Mouse (Mus musculus) granulocyte monocyte progenitor cell, adult 5-6 weeks (primary cell): ENCODE results near the gene Hist1h4c. TPM values are rescaled to one million over a fixed set of nuclear protein-coding genes. Genes with fewer than 3 reads are reported as not detected.
"Not testable (repeated sequence)": the region's sequence is repeated elsewhere in the genome, so short reads cannot be mapped to it uniquely, and the experiment has no call there.

ENCODE experiments used
- ATAC-seq: replicated peaks from 2 replicates; pipeline ENCODE4 v1.8.0; 2016; ENCODE audit warnings: mild to moderate bottlenecking, moderate TSS enrichment, inconsistent platforms; ENCODE audit not compliant: poor library complexity, severe bottlenecking
- total RNA-seq, 2 experiments: library from RNA; stranded (forward) in 1 of 2; stranded (reverse) in 1 of 2; fragments of 200-712, 200-1000 nt in 1 of 2; fragments of >200 nt in 1 of 2; fragmentation: Nextera tagmentation in 1 of 2; gene quantifications; 2 replicates each; pipeline ENCODE4 v1.2.3; 2014 to 2017

The Hist1h4c gene
- total RNA-seq, 2 experiments from 2014 or later = 14.3 to 366 TPM

DNA sequence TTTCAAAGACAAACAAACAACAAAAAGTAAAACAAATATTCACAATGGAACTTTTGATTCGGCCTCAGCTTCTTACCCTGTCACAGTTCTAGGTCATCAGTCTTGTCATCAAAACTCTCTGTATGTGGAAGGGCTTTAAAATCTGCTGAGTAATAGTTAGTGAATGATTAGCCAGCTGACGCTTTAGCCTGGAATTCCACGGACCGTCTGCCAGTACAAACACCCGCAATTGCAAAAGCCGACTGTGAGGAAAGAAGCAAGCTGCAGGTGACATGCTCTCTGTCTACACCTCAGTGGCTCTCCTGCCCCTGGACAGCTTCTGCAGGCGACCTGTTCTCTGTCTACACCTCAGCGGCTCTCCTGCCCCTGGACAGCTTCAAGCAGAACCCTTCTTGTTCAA lies 32.2 kb upstream of the Hist1h4c start:
- ATAC-seq = no peak

DNA sequence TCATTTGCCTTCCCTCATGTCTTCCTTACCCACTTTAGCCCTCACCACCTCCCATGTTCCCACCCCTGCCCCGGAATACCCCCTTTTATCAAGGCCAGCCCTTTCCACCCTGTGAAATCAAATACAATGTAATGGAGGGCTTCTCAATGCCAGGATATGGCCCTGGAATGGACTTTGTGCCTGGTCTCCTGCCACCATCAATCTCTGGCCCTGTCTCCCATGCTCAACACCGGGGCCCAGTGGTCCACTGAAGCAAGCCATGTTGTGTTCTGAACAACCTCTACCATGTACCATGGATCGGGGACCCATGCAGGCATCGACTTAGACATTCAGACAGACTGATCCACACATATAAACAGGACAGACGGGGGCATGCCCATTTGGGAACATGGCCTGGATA lies 31.5 kb upstream of the Hist1h4c start:
- no peak for ATAC-seq

DNA sequence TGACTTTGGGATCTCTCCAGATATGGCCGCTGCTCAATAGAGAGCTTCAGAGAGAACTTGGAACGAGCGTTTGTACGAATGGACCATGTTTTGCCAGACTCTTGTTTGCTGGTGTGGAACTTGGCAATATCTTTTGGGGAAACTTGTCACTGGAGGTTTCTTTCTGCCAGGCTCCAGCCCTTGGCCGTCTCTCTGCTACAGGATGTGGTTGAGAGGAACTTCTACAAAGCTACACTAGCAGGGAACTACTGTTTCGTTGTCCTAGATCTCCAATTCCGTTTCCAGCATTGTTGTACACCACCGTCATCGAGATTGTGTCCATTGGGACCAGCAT lies 30.9 kb upstream of the Hist1h4c start:
- peak; percentile 76 for ATAC-seq

DNA sequence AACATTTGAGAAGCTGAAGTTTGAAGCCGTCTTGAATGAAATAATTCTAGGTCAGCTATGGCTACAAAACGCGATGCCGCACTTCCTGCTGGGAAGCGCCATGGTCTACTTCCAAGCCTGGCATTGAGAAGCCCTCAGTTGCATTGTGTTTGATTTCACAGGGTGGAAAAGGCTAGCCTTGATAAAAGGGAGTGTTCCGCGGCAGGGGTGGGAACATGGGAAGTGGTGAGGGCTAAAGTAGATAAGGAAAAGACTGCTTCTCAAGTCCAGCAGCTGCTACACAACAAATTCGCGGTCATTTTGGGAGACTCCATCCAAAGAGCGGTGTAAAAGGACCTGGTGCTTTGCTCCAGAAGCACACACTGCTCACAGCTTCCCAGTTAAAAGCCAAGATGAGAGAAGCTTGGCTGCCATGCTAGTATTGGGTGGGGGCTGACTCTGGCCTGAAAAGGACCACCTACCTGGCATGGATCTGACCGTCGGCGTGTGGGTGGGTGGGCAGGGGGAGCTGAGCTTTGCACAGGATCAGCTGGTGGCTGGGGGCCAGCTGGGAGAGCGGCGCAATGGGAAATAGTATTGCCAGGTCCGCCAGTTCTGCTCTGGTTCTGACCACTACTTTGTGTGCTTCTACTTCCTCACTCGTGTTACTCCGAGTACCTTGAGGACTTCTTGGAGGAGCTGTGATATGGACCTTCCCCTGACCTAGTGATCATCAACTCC lies 30.4 kb upstream of the Hist1h4c start:
- ATAC-seq = peak; percentile 34

DNA sequence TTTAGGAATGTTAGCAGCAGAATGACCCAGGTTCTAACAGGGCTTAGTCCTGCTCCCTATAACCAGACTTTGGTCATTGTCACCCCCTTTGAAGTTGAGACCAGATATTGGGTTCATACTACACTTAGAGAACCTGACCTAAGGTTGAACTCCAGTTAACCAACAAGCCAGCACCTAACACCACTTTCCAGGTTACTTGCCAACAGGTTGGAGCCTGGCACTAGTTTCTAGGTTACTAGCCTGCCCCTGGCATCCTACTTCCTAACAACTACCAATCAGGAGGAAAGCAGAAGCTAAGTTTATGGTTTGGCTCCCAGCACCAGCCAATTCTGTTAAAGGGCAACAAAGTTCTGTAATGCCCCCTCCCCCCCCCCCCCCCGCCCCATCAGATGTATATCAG lies 27.0 kb upstream of the Hist1h4c start:
- ATAC-seq = no peak

DNA sequence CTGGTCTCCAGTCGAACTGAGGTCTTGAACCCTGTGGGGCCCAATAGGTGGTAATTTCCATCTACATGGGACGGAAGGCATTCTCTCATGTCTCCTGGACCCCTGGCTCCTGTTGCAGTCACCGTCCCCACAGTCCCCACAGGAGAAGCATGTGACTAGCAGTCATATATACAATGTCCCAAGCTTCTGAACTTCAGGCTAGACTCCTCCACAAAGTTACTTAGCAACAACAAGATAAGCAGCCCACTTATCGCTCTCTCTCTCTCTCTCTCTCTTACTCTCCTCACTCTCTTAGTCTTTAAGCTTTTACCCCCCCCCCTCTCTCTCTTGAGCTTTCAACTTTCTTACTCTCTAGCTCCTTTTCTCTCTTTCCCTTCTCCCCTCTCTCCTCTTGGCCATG lies 26.0 kb upstream of the Hist1h4c start:
- no peak for ATAC-seq

DNA sequence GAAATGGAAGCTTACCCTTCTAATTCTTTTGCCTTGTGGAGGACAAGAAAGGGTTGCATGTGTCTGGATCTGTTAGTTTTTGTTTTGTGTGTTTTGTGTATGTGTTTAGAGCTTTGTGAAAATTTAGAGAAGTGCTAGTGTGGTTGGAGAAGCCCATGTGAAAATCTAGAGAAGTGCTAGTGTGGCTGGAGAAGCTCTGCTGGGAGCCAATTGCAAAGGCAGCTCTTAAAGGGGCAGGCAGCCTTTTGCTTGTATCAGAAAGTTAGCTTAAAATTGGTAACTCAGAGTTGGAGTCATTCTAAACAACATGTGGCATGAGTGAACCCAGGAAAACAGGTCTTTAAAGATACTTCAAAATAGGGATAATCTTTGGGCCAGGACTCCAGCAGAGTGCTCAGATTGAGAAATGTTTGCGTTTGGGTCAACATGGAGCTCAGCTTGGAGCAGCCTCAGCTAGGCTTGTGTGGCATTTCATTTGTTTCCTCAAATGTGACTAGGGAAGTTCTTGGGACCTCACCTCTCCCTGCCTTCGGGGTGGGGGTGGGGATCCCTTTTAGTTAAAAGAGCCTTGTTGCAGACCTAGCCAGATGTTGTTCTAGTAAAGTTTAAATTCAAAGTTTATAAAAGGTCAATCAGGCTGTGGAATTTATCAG lies 19.5 kb upstream of the Hist1h4c start:
- ATAC-seq = 0 out of 2 replicates have a peak, but pooled peaks have one; percentile 41

DNA sequence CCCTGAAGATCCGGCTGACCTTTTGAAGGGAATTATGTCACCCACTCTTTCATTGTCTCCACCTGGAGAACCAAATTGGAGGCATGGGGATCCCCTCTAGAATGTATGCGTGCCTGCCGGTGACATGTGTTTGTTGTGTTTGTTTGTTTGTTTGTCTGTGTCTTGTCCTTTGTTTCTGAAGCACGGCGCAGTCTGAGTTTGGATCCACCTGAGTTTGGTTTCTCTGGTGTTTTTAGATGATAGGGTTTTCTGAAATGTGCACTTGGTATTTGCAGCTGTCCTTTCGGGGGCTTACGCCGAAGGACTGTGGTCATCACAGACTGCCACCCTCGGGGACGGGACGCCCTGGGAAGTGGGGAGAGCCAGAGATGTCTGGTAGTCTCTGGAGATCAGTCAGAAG lies 18.9 kb upstream of the Hist1h4c start:
- ATAC-seq = no peak

DNA sequence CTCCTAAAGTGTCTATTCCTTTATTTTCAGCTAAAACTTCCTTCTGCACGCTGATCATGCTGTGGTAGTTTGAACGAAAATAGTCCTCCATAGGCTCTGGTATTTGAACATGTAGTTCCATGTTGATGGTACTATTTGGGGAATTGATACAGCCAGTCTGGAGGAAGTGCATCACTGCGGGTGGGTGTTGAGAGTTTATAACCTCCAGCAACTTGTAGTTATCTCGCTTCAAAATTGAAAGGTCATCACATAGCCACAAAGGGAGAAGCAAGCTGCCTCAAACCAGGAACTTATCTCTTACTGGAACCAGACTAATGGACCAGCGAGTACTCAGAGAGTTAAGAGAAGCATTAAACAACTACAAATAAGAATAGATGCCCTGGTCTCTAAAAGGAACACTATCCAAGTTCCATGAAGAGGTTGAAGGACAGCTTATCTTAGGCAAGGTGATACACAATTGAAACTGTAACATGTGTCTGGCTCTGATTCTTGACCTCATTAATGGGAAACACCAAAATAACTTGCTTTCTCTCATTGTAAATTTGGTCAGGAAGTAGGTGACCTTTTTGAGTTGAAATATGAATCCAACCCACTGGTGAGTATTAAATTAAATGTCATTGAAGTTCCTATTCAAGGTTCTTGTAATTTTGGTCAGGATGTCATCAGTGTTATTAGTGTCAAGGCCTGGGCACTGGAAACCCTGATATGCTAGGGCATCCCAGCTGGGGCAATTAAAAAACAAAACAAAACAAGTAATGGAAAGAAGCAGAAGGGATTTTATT lies 18.2 kb upstream of the Hist1h4c start:
- peak; percentile 57 for ATAC-seq

DNA sequence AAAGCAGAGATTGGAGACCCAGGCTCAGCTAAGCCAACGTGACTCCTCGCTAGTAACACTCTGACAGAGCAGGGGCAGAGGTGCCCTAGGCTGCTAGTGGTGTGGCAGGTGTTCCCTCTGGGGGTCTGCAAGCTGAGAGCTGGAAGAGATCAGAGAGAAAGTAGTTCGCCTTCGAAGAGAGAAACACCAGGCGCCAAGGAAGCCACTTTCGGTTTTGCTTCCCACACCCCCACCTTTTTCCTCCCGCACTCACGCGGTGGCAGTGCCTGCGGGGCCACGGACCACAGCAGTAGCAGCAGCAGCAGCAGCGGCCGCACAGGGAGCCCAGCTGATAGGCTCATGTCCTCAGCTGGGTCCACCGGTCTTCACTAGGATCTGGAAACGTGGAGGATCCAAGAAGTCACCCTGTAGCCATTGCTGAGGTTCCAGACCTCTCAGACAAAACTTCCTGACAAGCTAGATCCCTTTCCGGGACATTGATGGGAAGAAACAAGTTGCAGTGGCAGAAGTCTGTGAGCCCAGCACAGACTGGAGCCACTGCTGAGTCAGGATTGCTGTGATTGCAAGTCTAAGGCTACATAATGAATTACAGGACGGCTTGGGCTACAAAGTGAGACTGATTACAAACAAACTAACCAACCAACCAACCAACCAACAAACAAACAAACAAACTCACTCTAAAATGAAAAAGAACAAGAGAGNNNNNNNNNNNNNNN lies 12.3 kb upstream of the Hist1h4c start, which contains the start of gene Hfe:
Gene Hfe (minus strand): TSS at position 481 of the 716 bp plus-strand sequence.
- ATAC-seq = peak; percentile 41

DNA sequence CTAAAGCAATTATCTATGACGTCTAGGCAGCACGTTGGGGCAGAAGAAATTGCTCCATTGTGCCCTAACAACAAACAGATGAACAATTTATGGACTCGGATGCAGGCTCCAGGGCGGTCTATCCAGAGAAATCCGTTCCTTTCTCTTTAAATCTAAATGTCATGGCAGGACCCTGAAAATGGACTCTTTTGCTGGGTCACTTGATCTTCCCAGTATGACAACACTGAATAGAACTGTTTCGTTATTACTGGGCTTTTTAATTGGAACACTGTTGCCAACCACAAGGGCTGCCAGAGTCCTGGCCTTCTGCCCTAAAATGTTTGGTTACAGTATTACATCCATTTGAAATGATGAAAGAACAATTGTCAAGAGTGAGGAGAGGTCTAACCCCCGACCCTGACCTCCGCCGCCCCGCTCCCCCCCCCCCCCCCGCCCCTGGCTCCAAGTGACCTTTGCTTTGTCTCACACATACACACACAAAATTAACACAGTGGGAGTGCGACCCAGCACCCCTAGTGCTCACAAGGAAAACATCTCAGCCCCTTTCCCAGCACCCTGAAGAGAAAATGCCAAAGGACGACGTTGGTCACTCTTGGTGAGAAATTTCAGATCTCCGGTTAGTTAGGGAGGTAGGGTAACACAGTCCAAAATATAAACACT lies 11.6 kb upstream of the Hist1h4c start:
- peak; percentile 47 for ATAC-seq

DNA sequence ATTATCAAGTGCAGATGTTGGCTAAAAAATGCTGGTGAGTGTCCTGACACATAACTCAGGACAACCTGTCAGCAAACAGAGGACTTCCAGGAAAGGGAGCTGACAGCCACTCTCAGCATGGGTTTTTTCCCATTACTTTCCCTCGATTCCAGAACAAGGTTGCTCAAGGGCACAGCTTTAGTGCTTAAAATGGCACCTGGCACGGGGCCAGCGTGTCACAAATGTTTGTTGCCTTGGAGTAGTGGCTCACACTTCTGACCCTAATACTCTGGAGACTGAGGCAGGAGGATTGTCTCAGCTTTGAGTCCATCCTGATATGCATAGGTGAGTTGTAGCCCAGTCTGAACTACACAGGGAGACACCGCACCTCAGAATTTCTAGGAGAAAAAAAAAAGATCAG lies 10.4 kb upstream of the Hist1h4c start:
- no peak for ATAC-seq

DNA sequence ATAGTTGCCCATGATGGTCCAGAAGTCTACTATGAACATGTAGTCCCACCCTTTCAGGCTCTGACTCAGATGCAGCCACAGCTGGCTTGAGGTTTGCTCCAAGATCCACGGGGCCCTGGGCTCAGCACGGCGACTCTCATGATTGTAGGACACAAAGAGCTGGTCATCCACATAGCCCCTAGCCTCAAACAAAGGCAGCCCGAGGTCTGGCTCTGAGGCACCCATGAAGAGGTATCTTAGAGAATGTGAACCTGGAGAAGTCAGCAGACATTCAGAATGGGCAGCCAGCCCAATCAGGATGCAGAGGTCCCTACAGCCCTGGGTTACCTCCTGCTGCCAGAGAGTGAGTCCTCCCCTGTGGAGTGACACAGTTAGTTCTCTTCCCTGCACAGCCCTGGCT lies 9.8 kb upstream of the Hist1h4c start:
- ATAC-seq = no peak

DNA sequence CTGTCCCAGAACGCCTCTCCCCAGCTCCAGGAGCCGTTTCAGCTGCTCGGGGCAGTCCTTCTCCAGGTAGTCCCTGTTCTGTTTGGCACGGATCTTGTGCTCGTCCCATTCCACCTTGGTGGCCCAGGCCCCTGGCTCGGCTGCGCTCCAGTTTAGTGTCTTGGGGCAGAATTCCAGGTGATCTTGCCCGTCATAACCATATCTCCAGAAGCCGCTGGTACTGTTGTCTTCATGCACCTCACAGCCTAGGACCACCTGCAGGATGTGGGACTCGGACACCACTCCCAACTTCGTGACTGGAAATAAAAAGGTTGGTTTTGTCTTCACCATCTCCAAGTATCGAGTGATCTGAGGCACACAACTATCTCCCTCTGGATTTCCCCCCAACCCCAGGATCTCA lies 8.5 kb upstream of the Hist1h4c start:
- ATAC-seq = no peak

DNA sequence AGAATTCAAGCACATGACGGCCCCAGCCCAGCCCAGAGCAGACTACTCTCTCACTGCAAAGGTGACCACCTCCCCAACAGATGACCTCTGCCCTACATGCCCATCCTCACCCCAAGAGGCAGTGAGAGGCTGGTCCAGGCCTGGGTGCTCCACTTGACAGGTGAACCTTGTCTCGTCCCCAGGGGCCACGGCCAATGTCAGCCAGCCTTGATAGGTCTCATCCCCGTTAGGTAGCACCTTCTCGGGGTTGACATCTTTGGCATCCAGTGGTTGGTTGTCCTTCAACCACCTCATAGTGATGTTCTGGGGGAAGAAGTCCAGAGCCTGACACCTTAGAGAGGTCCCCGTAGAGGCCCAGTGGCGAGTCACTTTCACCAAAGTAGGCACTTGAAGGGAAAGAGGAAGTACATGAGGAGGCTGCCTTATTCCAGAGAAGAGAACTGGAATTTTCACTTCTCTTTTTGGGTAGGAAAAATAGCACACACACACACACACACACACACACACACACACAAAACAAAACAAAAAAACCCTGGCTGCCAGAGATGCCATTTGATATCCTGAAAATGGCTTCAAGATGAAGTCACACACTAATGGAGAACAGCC lies 7.6 kb upstream of the Hist1h4c start:
- peak; percentile 60 for ATAC-seq

DNA sequence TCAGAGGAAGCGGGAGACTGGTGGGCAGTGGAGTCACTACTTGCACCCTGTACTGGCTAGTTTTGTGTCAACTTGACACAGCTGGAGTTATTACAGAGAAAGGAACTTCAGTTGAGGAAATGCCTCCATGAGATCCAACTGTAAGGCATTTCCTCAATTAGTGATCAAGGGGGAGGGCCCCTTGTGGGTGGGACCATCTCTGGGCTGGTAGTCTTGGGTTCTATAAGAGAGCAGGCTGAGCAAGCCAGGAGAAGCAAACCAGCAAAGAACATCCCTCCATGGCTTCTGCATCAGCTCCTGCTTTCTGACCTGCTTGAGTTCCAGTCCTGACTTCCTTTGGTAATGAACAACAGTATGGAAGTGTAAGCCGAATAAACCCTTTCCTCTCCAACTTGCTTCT lies 4.5 kb upstream of the Hist1h4c start:
- ATAC-seq = not testable (repeated sequence)

DNA sequence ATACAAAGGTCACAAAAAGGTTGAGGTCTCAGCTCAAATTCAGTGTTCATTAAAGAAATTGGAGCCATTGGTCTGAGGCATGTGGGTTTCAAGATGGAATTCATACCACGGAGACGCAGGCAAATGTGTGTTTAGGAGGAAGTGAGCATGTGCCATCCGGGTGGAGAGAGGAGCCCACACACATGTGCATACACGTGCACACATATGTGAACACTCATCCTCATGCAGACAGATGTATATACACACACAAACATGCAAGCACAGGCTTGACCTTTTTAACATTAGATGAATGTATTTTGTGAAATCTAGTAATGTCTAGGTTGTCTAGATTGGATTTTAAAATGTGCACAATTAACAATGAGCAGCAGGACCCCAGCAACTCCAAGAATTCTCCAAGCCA lies 4.0 kb upstream of the Hist1h4c start:
- no peak for ATAC-seq

DNA sequence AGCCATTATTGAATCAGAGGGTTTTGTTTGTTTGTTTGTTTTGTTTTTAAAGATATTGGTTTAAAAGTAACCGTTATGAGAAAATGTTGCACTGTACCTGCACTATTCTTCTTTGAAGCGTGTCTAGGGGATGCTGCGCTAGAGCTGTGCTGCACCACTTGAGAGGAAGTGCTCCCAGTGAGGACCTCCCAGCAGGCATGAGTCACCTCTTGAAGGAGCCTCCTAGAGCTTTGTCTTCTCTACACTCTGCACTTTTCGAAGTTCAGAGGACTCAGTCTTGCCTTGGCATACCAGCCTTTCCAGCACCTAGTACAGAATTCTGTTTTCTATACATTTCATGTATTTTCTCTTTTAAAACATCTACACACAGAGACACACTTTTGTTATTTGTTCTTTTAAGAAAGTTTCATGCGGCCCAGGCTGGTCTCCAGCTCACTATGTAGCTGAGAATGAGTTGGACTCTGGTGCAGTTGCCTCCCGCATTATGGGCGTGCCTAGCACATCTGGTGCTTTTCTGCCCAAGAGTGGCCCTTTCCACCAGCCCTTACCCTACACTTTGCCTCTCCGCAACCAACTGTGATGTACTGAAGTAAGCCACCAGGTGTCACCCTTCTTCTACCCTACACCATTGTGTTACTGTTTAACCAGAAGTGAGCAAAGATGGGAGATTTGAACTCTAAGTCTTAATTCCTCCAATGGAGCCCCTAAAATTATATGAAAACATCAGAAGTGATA lies 2.7 kb upstream of the Hist1h4c start:
- ATAC-seq = peak; percentile 57

DNA sequence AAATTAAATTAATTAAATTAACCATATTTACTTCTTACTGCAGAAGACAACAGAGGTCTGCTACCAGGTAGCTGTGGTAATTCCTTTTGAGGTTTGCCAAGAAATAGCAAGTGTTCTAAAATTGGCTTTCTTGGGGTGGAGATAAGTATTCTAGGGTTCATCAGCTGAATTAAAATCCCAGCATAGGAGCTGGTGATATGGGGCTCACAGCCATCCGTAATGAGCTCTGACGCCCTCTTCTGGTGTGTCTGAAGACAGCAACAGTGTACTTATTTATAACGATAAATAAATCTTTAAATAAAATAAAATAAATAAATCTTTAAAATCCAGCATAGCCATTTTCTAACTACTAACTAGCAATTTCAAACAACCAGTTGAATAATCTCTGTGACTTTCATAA lies 1.5 kb upstream of the Hist1h4c start:
- ATAC-seq = no peak
